Mouse (Mus musculus) cerebellum, adult 2 months (tissue): ENCODE measurements around the gene Arhgef3. TPM values are rescaled to one million over a fixed set of nuclear protein-coding genes. Genes with fewer than 3 reads are reported as not detected.

ENCODE experiments used
- DNase-seq, 2 experiments: peaks; one replicate each; pipeline ENCODE4 v3.0.0; 2021
- H3K27ac ChIP-seq: fragments of 200-500 bp; 2 replicates; pipeline ENCODE4 v1.5.1; 2012; ENCODE audit warnings: low read length, control low read depth, inconsistent platforms; ENCODE audit not compliant: insufficient read depth
- H3K27me3 ChIP-seq: fragments of 200-500 bp; 2 replicates; pipeline ENCODE4 v1.6.1; 2012; ENCODE audit warnings: inconsistent platforms, mild to moderate bottlenecking, low read length, moderate library complexity; ENCODE audit not compliant: control insufficient read depth, insufficient read depth
- H3K4me1 ChIP-seq: fragments of 200-500 bp; 2 replicates; pipeline ENCODE4 v1.6.1; 2011; ENCODE audit warnings: low read length; ENCODE audit not compliant: control insufficient read depth, insufficient read depth
- H3K4me3 ChIP-seq: fragments of 200-500 bp; replicated peaks from 2 replicates; pipeline ENCODE3; 2011; ENCODE audit warnings: mild to moderate bottlenecking, low read depth, low read length, control low read depth; ENCODE audit not compliant: insufficient read depth
- CTCF ChIP-seq: fragments of 200-500 bp; IDR thresholded peaks from 2 replicates; pipeline ENCODE4 v1.5.1; 2011; ENCODE audit warnings: low read depth, mild to moderate bottlenecking, control low read depth, low read length, moderate library complexity, borderline replicate concordance; ENCODE audit not compliant: insufficient read depth
- POLR2A ChIP-seq: fragments of 200-500 bp; IDR thresholded peaks from 2 replicates; pipeline ENCODE4 v1.6.1; 2011; ENCODE audit warnings: low read length, control low read depth, borderline replicate concordance; ENCODE audit not compliant: insufficient read depth
- WGBS: fragments of 180-500 bp; shearing (Covaris S2); methylation state at CpG from one replicate; pipeline ENCODE4 v1.1.7; 2018; 5-methylcytosine and 5-hydroxymethylcytosine counted together
- polyA plus RNA-seq: library from polyadenylated mRNA; depleted of rRNA; stranded (reverse); fragments of >200 nt; gene quantifications from 2 replicates; pipeline ENCODE4 v1.2.3, GENCODE M21; 2012

Gene Arhgef3
- polyA plus RNA-seq, 1 experiment: 54.8 TPM

DNA sequence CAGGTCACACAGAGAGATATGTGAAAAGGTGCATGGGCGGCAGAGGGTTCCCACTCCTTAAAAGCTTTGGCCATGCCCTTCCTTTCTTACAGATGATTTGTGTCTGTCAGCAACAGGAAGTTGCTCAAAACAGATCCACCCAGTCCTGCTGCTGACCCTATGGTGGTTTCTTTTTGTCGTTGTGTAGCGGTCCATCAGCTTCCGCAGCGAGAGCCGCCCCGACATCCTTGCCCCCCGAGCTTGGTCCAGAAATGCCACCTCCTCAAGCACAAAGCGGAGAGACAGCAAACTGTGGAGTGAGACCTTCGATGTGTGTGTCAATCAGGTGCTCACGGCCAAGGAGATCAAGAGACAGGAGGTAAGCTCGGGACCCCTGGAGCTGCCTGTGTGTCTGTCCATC is 264.7 kb downstream of the Arhgef3 start:
- Histone ChIP-seq H3K27me3 (no peaks in the 10 kb centered on the region), H3K27ac (no peak overlapping the region), H3K4me1 (peaks cover 16% of the 10 kb centered on the region), H3K4me3 (no peak overlapping the region)
- 71% methylated on average over 12 of the region's 12 CpGs for WGBS
- TF ChIP-seq POLR2A (no peak), CTCF (no peak)
- no peak for DNase-seq

DNA sequence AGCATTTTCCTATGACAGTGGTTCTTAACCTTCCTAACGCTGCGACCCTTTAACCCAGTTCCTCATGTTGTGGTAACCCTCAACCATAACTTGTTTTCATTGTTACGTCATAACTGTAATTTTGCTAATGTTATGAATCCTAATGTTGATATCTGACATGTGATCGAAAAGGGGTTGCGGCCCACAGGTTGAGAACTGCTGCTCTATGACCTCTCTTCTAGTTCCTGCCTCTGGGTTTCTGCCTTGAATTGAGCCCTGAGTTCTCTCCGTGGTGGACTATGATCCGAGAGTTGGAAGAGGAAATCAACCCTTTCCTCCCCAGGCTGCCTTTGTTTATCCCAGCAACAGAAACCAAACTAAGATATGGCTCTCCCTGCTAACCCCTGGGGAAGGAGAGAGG is 266.8 kb downstream of the Arhgef3 start:
- WGBS: 86% methylated on average over 7 of the region's 7 CpGs
- TF ChIP-seq CTCF (no peak), POLR2A (no peak)
- H3K4me3 ChIP-seq: no peak overlapping the region
- peaks cover 11% of the 10 kb centered on the region for H3K4me1 ChIP-seq
- H3K27me3 ChIP-seq: no peaks in the 10 kb centered on the region
- DNase-seq: no peak
- no peak overlapping the region for H3K27ac ChIP-seq

DNA sequence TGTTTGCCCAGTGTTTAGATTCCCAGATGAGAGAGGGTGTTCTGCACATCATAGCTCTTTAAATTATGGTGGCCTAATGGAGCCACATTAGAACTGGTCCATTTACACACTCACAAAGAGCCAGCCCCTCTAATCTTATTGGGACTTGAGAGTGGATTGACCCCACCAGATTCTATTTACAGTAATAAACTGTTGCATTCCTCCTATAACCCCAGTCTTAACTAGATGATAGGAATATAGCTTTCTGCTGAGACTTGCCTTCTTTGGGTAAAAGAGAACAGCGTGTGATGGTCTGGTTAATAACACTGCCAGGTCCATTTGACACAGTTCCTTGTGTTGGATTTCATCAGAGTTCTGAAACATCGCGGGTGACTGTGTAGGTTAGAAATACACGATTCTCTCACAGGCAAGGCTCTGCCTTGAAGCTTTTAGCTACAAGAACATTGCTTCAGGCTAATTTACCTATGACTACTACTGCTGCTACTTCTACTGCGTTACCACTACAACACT is 268.7 kb downstream of the Arhgef3 start:
- H3K27me3 ChIP-seq: no peaks in the 10 kb centered on the region
- 87% methylated on average over 5 of the region's 5 CpGs for WGBS
- no peak overlapping the region for H3K27ac ChIP-seq
- no peak for DNase-seq
- peaks cover 11% of the 10 kb centered on the region for H3K4me1 ChIP-seq
- H3K4me3 ChIP-seq: no peak overlapping the region
- TF ChIP-seq POLR2A: no peak
- TF ChIP-seq CTCF: no peak

DNA sequence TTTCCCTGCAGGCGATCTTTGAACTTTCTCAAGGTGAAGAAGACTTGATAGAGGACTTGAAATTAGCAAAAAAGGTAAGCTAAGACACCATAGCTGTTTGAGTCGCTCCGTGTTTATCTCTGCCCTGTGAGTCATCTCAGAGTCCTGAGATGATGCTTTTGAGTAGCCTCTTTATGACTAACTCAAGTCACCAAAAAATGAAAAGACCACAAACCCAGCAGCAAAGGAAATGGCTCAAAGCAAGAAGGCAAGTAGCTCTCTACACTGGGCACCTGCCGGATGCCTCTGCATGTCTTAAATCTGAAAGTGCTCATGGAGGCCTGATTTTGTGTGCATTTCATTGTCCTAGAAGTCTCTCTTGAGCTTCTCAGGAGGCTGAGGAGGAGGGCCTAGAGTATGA is 269.4 kb downstream of the Arhgef3 start:
- WGBS: 91% methylated on average over 4 of the region's 4 CpGs
- Histone ChIP-seq H3K4me1 (peaks cover 8% of the 10 kb centered on the region), H3K27me3 (no peaks in the 10 kb centered on the region), H3K4me3 (no peak overlapping the region), H3K27ac (no peak overlapping the region)
- TF ChIP-seq POLR2A (no peak), CTCF (no peak)
- no peak for DNase-seq

DNA sequence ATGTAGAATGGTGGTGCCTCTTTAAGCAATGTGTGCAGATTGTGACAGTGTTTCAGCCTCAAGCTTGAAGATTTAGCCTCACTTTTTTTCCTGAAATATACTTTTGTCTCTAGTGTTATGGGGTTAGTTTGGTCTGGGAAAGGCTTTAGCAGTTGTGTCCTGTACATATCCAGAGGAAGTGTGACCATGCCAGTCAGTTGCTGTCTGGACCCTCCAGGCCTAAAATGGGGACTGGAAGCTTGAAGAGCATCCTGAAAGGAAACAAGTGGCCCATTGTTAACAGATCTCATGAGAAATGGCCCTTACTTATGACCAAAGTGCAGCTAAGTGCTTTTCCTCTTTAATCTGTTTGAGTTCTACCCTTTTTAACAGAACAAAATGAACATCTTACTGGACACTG is 273.9 kb downstream of the Arhgef3 start:
- Histone ChIP-seq H3K4me3 (no peak overlapping the region), H3K27me3 (no peaks in the 10 kb centered on the region), H3K27ac (no peak overlapping the region), H3K4me1 (no peaks in the 10 kb centered on the region)
- TF ChIP-seq POLR2A (no peak), CTCF (no peak)
- no peak for DNase-seq

DNA sequence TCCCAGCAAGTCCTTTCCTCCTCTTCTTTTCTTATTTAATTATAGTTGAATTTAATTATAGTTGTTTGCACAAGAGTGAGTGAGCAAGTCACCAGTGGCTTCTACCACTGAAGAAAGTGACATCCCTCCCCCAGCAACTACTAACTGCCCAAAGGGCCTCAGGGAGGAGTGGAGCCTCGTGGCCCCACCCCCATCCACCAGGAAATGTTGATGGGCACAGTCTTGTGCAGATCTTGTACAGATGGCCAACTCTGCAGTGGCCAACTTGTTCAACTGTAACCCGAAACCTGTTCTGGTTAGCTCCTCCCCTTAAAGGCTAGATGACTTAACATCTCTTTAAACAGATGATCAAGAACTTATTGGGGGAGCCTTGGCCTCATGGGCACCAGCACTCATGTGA is 275.0 kb downstream of the Arhgef3 start:
- TF ChIP-seq POLR2A (no peak), CTCF (no peak)
- no peak overlapping the region for H3K27ac ChIP-seq
- H3K4me3 ChIP-seq: no peak overlapping the region
- H3K27me3 ChIP-seq: no peaks in the 10 kb centered on the region
- DNase-seq: no peak
- WGBS: 43% methylated on average over 2 of the region's 2 CpGs
- no peaks in the 10 kb centered on the region for H3K4me1 ChIP-seq

DNA sequence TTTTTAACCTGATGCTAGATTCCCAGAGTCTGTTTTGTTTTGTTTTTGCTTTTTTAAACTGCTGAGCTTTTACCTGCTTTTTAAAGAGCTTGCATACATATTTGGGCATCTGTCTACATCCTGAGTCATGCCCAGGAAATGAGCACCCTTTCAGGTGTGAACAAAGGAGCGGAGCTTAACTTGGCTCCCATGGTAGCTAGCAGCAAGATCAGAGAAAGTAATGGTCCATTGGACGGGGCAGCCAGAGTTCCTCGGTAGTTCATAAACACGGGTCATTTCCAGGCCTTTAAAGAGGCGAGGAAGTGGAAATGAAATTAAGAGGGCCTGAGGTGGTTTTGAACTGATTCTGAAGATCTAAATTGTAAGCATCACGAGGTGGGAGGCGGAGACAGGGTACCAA is 276.0 kb downstream of the Arhgef3 start:
- TF ChIP-seq CTCF: no peak
- no peak for TF ChIP-seq POLR2A
- H3K27ac ChIP-seq: no peak overlapping the region
- no peak overlapping the region for H3K4me3 ChIP-seq
- 46% methylated on average over 7 of the region's 7 CpGs for WGBS
- H3K4me1 ChIP-seq: no peaks in the 10 kb centered on the region
- H3K27me3 ChIP-seq: no peaks in the 10 kb centered on the region
- DNase-seq: no peak

DNA sequence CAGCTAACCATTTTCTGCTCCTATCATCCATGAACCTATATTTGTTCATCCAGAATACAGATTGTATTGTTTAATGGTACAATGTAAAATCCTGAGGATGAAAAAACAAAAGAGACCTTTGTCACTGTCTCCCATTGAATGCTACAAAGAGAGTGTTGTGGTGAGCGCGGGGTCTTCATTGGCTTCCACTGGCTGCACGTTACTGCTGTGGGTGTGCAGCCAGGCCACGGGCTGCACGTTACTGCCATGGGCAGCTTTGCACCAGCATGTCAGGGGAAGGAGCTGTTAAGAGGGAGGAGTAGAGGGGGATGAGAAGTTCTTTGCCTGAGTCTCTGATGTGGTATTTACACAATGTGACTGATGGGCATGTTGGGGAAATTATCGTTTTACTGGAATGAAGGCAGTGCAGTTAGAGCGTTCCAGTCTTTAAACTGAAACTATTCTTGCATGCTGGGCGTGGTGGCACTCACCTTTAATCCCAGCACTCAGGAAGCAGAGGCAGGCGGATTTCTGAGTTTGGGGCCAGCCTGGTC is 277.1 kb downstream of the Arhgef3 start:
- DNase-seq: no peak
- 77% methylated on average over 9 of the region's 9 CpGs for WGBS
- H3K27ac ChIP-seq: no peak overlapping the region

More for the DNA sequence above, 277.1 kb downstream of the Arhgef3 start:
- H3K27me3 ChIP-seq: no peaks in the 10 kb centered on the region
- H3K4me3 ChIP-seq: no peak overlapping the region
- TF ChIP-seq POLR2A (no peak), CTCF (no peak)
- H3K4me1 ChIP-seq: no peaks in the 10 kb centered on the region
